8 mouse cellular contexts compared by ENCODE assay signal in genomic region chr11:17257443-17257842, GRCm38 (mm10). TPM values are rescaled to one million over a fixed set of nuclear protein-coding genes. Genes with fewer than 3 reads are reported as not detected.
A peak's percentile ranks its signal among the peaks of the same experiment; 100 is the strongest.
DNase-seq lines count a peak whose midpoint lies in the region; ATAC-seq lines count a peak whose summit lies in the region.

Gene C1d (plus strand): TSS chr11:17257579.

- intact Hi-C loops in gastrocnemius, postnatal 14 days (cut with DNase I; ENCODE audit: low total_unique reads): no loop called here
- intact Hi-C loops in left cerebral cortex, postnatal 10 days (cut with DNase I): no loop called here

- peak; percentile 88 for ATAC-seq in inflammation-experienced regulatory T-cells, adult 6 months
- ATAC-seq in megakaryocyte-erythroid progenitor cell, adult 5-6 weeks (replicated peaks; ENCODE audit: low FRiP score, low TSS enrichment, poor library complexity, severe bottlenecking): peak; percentile 97

- DNase-seq in adipocyte (ENCODE audit: low spot score): peak; percentile 94
- DNase-seq in embryo, embryonic 10 days (ENCODE audit: low spot score): peak; percentile 99
- peak; percentile 96 for DNase-seq in gastrocnemius, postnatal 14 days
- DNase-seq in left cerebral cortex, postnatal 10 days (ENCODE audit: extremely low spot score in 1 of 2, low spot score in 2 of 2): peak; percentile 95 to 99
- peak; percentile 94 for DNase-seq in right cerebral cortex, postnatal 25 days
- peak; percentile 89 to 97 for DNase-seq in urinary bladder, postnatal 4 days (ENCODE audit: low spot score in 2 of 2)

RNA-seq across cellular contexts. Expression of gene C1d, which starts in this region (rescaled TPM):
- total RNA-seq in gastrocnemius, postnatal 14 days (2021): 10 to 100 TPM; 31.9 to 39.3 TPM
- polyA plus RNA-seq in inflammation-experienced regulatory T-cells, adult 6 months (2017; shearing (Covaris generic)): 100 to 1,000 TPM in 2 of 3 experiments, 10 to 100 TPM in 1; 93.6 to 124 (median 122) TPM
- 10 to 100 TPM; 63.4 to 67.1 TPM for total RNA-seq in left cerebral cortex, postnatal 10 days (2021)
- total RNA-seq in megakaryocyte-erythroid progenitor cell, adult 5-6 weeks (2014; fragmentation: Nextera tagmentation): 47.5 and 56.5 TPM in 2 replicates
- 55.2 and 67.6 TPM in 2 replicates for total RNA-seq in megakaryocyte-erythroid progenitor cell, adult 5-6 weeks (2017)

Comparison
In these comparisons a context has a peak if more than half of its experiments do, and no peak if none do; other contexts are left out.
1. Peak in every context shown above with its lines: DNase-seq and ATAC-seq.